Mouse (Mus musculus) liver, embryonic 11.5 days (tissue): ENCODE results near the gene Kalrn. TPM values are rescaled to one million over a fixed set of nuclear protein-coding genes. Genes with fewer than 3 reads are reported as not detected.

Source experiments
- ATAC-seq: fragments of 200-750 bp; cut with Nextera tagmentation; replicated peaks from 2 replicates; pipeline ENCODE4 v1.8.0; 2017; ENCODE audit warnings: moderate number of reproducible peaks, mild to moderate bottlenecking, moderate TSS enrichment, moderate library complexity; ENCODE audit not compliant: low FRiP score
- DNase-seq: peaks from one replicate; pipeline ENCODE4 v3.0.0-alpha.2; 2017; ENCODE audit warnings: low spot score
- H3K27ac ChIP-seq: fragments of 300-500 bp; sonication (generic); 2 replicates; pipeline ENCODE4 v1.5.1; 2014; ENCODE audit warnings: mild to moderate bottlenecking, low read depth, low read length, control low read depth
- H3K27me3 ChIP-seq: fragments of 300-500 bp; sonication (generic); replicated peaks from 2 replicates; pipeline ENCODE4 v1.6.1; 2014; ENCODE audit warnings: low read length, mixed read lengths; ENCODE audit not compliant: control insufficient read depth, insufficient read depth
- H3K36me3 ChIP-seq: fragments of 300-500 bp; sonication (generic); 2 replicates; pipeline ENCODE4 v1.6.1; 2014; ENCODE audit warnings: mild to moderate bottlenecking, low read length, moderate library complexity, mixed read lengths; ENCODE audit not compliant: control insufficient read depth, insufficient read depth
- H3K4me1 ChIP-seq: fragments of 300-500 bp; sonication (generic); replicated peaks from 2 replicates; pipeline ENCODE4 v1.6.1; 2014; ENCODE audit warnings: low read length, mixed read lengths; ENCODE audit not compliant: control insufficient read depth, insufficient read depth
- H3K4me2 ChIP-seq: fragments of 300-500 bp; sonication (generic); 2 replicates; pipeline ENCODE4 v1.6.1; 2014; ENCODE audit warnings: mild to moderate bottlenecking, control low read depth, moderate library complexity
- H3K4me3 ChIP-seq: fragments of 300-500 bp; sonication (generic); 2 replicates; pipeline ENCODE4 v1.5.1; 2014; ENCODE audit warnings: low read depth, low read length, control low read depth
- H3K9ac ChIP-seq: fragments of 300-500 bp; sonication (generic); 2 replicates; pipeline ENCODE4 v1.6.1; 2014; ENCODE audit warnings: low read depth, low read length, control low read depth
- H3K9me3 ChIP-seq: fragments of 300-500 bp; sonication (generic); 2 replicates; pipeline ENCODE4 v1.6.1; 2016; ENCODE audit warnings: low read length, inconsistent platforms, mixed read lengths; ENCODE audit not compliant: control insufficient read depth
- WGBS: fragments of 180-500 bp; shearing (Covaris S2); extraction: QIAGEN DNeasy Blood & Tissue Kit; methylation state at CpG from one replicate; pipeline ENCODE4 v1.1.7; 2014; 5-methylcytosine and 5-hydroxymethylcytosine counted together
- polyA plus RNA-seq: library from polyadenylated mRNA; unstranded; fragments of >200 nt; fragmentation: Nextera tagmentation; extraction: Ambion mirVana; gene quantifications from 2 replicates; pipeline ENCODE4 v1.2.1, GENCODE M21; 2014

The Kalrn gene
- polyA plus RNA-seq, 1 experiment from 2014 or later, result 25.1 TPM

GRCm38 (mm10) chr16:34323496-34323895 lies 249.8 kb downstream of the Kalrn start:
- no peaks in the 10 kb centered on the region for H3K9me3 ChIP-seq
- ATAC-seq, result no peak
- 71% methylated on average over 1 of the region's 1 CpGs for WGBS

GRCm38 (mm10) chr16:34322546-34322945 lies 250.8 kb downstream of the Kalrn start:
- ATAC-seq (no peak), DNase-seq (peak; percentile 44)
- Histone ChIP-seq H3K9ac (no peak overlapping the region), H3K9me3 (no peaks in the 10 kb centered on the region), H3K4me1 (no peaks in the 10 kb centered on the region), H3K4me2 (no peak overlapping the region), H3K27ac (no peak overlapping the region), H3K4me3 (no peak overlapping the region), H3K36me3 (no peaks in the 10 kb centered on the region), H3K27me3 (no peaks in the 10 kb centered on the region)
- WGBS, result 28% methylated on average over 4 of the region's 4 CpGs

More at GRCm38 (mm10) chr16:34323496-34323895, 249.8 kb downstream of the Kalrn start:
- H3K9ac ChIP-seq, result no peak overlapping the region
- H3K27me3 ChIP-seq, result no peaks in the 10 kb centered on the region
- no peak overlapping the region for H3K27ac ChIP-seq
- H3K4me3 ChIP-seq, result no peak overlapping the region
- no peak overlapping the region for H3K4me2 ChIP-seq
- no peaks in the 10 kb centered on the region for H3K36me3 ChIP-seq
- H3K4me1 ChIP-seq, result no peaks in the 10 kb centered on the region
- DNase-seq, result no peak

- Histone ChIP-seq H3K4me2 (no peak overlapping the region), H3K4me1 (no peaks in the 10 kb centered on the region), H3K27me3 (no peaks in the 10 kb centered on the region)
Observed at GRCm38 (mm10) chr16:34321066-34321790, 252.1 kb downstream of the Kalrn start.

GRCm38 (mm10) chr16:34320023-34320800 lies 253.1 kb downstream of the Kalrn start:
- no peak overlapping the region for H3K4me3 ChIP-seq
- no peaks in the 10 kb centered on the region for H3K27me3 ChIP-seq
- ATAC-seq (no peak), DNase-seq (no peak)
- H3K9ac ChIP-seq, result no peak overlapping the region
- H3K9me3 ChIP-seq, result no peaks in the 10 kb centered on the region
- no peak overlapping the region for H3K27ac ChIP-seq
- no peaks in the 10 kb centered on the region for H3K36me3 ChIP-seq
- H3K4me1 ChIP-seq, result no peaks in the 10 kb centered on the region
- WGBS, result 78% methylated on average over 11 of the region's 11 CpGs
- H3K4me2 ChIP-seq, result no peak overlapping the region

More at GRCm38 (mm10) chr16:34321066-34321790, 252.1 kb downstream of the Kalrn start:
- Histone ChIP-seq H3K9ac (no peak overlapping the region), H3K36me3 (no peaks in the 10 kb centered on the region), H3K9me3 (no peaks in the 10 kb centered on the region), H3K27ac (no peak overlapping the region), H3K4me3 (no peak overlapping the region)
- no peak for DNase-seq
- ATAC-seq, result no peak
- 68% methylated on average over 4 of the region's 4 CpGs for whole genome bisulfite sequencing

GRCm38 (mm10) chr16:34317110-34317509 lies 256.2 kb downstream of the Kalrn start:
- Histone ChIP-seq H3K4me3 (no peak overlapping the region), H3K36me3 (no peaks in the 10 kb centered on the region), H3K27me3 (no peaks in the 10 kb centered on the region), H3K9me3 (no peaks in the 10 kb centered on the region), H3K9ac (no peak overlapping the region), H3K27ac (no peak overlapping the region), H3K4me2 (no peak overlapping the region), H3K4me1 (no peaks in the 10 kb centered on the region)
- DNase-seq (no peak), ATAC-seq (no peak)
- WGBS, result 32% methylated on average over 3 of the region's 3 CpGs

- Histone ChIP-seq H3K4me1 (no peaks in the 10 kb centered on the region), H3K27ac (no peak overlapping the region), H3K4me2 (no peak overlapping the region), H3K27me3 (no peaks in the 10 kb centered on the region), H3K9me3 (no peaks in the 10 kb centered on the region), H3K36me3 (no peaks in the 10 kb centered on the region), H3K9ac (no peak overlapping the region), H3K4me3 (no peak overlapping the region)
- WGBS, result 63% methylated on average over 10 of the region's 10 CpGs
- ATAC-seq (no peak), DNase-seq (no peak)
Observed at GRCm38 (mm10) chr16:34316253-34316652, 257.1 kb downstream of the Kalrn start.

- no peaks in the 10 kb centered on the region for H3K9me3 ChIP-seq
- 85% methylated on average over 10 of the region's 10 CpGs for WGBS
- no peak for ATAC-seq
- no peak overlapping the region for H3K27ac ChIP-seq
- H3K27me3 ChIP-seq, result no peaks in the 10 kb centered on the region
- no peak overlapping the region for H3K4me3 ChIP-seq
- no peak for DNase-seq
- H3K4me1 ChIP-seq, result no peaks in the 10 kb centered on the region
- H3K36me3 ChIP-seq, result no peaks in the 10 kb centered on the region
- H3K4me2 ChIP-seq, result no peak overlapping the region
- H3K9ac ChIP-seq, result no peak overlapping the region
Observed at GRCm38 (mm10) chr16:34314071-34314470, 259.3 kb downstream of the Kalrn start.

- Histone ChIP-seq H3K9ac (no peak overlapping the region), H3K9me3 (no peaks in the 10 kb centered on the region), H3K4me1 (0 out of 2 replicates have a peak, but pooled peaks cover 3% of the 10 kb centered on the region), H3K27me3 (no peaks in the 10 kb centered on the region), H3K4me3 (no peak overlapping the region), H3K36me3 (no peaks in the 10 kb centered on the region), H3K4me2 (no peak overlapping the region), H3K27ac (no peak overlapping the region)
- WGBS, result 79% methylated on average over 1 of the region's 1 CpGs
- DNase-seq (no peak), ATAC-seq (no peak)
Observed at GRCm38 (mm10) chr16:34311577-34311976, 261.8 kb downstream of the Kalrn start.
